Mouse (Mus musculus): ENCODE data around the gene Pax2.

The Pax2 gene

DNA sequence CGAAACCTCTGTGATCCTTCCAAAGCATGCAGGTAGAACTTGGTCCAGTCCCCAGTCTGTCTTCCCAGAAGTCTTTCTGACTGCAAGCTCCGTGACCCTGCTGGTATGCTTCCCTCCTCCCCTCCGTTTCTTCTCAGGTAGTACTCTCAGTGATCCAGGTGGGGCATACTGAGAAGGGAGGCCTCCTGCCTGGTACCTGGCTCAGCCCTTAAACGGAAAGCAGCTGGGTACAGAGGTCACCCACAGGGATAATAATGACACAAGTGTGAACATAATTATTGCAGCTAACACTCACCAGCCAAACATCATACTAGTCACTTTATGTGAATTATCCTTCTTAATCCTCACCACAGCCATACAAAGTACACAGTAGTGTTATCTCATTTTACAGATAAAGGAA lies 28.5 kb downstream of the Pax2 start:
- DNase-seq (ENCODE audit: low spot score): no peak

DNA sequence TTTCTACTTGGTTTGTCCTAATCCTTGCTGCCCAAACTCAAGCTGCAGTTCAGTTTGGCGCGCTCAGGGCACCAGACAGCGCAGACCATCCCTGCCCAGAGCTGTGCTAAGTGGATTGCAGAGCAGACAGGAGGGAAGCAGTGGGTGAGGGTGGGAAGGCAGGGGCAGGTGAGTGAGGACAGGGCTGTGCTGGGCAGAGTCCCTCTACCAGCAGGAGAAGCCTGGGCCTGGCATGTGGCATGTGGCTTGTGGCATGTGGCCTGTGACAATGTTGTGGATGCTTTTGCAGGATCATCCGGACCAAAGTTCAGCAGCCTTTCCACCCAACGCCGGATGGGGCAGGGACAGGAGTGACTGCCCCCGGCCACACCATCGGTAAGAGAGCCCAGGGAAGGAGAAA lies 32.6 kb downstream of the Pax2 start:
- no peak for DNase-seq (ENCODE audit: low spot score)

DNA sequence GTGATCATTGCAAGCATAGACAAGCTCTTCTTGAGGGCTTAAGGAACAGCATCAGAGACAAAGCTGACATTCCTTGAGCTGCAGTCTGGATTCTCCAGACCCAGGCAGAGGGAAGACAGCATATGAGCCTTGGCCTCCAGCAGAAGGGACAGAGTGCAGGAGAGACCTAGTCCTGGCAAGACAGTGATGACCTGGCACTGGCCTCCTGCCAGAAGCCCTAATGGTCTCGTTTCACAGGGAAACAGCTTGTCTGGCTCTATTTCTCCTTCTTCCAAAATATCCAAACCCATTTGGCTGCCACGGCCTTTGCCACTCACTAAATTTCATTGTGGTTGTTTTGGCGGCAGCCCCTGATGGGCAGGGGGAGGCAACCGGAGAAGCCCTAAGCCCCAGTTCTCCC lies 36.1 kb downstream of the Pax2 start:
- no peak for DNase-seq (ENCODE audit: low spot score)

DNA sequence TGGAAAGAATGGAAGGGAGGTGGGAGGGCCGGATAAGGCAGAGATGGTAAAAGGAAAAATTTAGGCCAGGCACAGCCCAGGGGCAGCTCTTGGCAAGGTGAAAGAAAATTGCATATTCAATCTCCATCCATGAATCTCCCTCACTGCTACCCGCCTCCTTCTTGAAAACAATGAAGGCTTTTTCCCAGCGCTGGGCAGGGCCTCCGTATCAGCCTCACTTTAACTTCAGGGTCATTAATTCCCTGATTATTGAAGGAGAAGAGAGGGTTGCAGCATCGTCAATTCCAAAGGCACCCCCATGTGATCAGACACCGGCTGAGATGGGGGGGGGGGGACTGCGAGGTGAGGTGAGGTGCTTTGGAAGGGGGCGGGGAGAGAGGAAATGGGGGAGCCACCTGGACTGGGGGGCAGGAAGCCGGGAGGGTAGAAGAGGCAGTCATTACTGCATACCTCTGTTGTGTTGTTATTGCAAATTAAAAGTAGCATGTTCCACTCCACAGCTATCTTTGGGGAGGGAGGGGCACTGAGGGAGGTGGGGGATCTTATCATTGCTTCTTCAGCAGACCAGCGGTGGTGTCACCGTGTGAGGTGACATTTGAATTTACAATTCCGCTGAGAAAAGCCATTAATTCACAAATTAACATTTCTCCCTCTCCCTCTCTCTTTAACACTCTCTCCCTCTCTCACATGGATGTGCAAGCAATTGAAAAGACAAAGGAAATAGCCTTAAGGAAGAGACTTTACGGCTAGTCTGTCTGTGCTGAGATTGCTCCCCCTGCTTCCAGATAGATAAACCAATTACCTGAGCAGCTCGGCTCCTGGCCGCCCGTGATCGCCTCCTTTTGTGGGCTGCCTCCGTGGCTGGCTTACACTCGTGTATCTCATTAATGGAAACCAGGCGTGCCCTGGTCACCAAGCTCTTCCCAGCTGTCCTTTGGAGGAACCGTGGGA lies 41.5 kb downstream of the Pax2 start:
- DNase-seq (ENCODE audit: low spot score): no peak

DNA sequence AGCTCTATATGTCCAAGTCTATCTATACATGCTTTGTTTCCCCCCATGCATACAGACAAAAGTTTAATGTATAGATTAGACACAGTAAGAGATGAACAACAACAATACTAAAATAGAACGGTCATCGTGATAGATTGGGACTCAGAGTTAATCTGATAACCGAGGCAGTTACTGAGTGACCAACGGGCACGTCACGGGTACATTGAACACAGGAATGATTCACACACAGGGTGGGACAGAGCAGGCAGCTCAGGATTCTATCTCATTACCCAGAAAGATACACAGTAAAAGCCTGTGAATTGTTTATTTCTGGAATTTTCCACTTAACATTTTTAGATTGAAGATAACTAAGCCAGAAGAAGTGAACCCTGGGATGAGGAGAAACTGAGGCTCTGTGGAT lies 42.9 kb downstream of the Pax2 start:
- no peak for DNase-seq (ENCODE audit: low spot score)

DNA sequence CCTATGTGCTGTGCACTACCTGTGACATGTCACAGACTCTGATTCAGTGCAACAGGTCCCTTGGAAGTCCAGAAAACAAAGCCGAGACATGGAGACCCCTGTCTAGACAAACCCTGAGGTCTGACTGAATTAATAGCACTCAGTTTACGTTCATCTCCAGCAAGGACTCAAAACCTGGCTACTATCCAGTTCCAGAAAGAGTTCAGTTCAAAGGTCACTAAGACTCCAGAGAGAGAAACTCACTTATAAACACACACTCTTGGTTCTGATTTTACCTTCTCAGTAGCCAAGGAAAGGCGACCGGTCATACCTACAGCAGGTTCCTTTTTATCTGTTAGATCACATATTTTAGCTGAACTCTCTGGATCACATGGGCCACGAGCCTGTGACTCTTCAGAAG lies 43.3 kb downstream of the Pax2 start:
- no peak for DNase-seq (ENCODE audit: low spot score)

DNA sequence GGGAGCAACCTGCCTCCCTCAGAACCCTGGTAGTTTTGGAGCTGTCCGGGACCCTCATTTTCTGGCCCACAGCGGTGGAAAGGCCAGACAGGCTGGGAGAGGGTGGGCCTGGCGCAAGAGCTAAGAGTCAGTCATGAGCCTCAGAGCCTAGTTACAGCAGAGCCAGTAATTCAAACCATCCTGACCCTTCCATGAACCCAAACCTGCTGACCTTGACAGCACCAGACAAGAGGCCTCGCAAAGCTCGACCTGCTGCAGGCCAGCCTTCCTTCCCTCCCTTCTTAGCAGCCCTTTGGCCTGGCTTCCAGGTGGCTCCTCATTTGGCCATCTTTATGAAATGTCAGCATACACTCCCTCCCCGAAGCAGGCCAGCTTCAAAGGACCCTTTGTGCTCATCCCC lies 44.5 kb downstream of the Pax2 start:
- DNase-seq (ENCODE audit: low spot score): no peak

DNA sequence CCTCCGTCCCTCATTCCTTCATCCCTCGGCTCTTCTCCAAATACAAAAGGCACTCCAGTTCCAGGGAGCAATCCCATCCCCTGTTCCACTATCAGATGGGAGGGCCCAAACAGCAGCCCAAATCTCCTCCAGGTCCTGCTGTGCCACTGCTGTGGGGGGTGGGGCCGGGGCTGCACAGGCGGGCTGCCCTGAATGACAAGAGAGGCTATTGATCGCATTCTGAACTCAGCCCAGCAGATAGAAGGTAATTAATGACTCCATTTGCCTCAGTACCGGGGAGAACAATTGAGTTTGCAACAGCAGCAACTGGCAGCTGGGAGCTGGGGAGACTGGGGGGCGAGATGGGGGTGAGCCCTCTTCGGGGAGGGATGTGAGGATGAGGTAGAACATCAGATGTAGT lies 52.9 kb downstream of the Pax2 start:
- DNase-seq (ENCODE audit: low spot score): no peak

DNA sequence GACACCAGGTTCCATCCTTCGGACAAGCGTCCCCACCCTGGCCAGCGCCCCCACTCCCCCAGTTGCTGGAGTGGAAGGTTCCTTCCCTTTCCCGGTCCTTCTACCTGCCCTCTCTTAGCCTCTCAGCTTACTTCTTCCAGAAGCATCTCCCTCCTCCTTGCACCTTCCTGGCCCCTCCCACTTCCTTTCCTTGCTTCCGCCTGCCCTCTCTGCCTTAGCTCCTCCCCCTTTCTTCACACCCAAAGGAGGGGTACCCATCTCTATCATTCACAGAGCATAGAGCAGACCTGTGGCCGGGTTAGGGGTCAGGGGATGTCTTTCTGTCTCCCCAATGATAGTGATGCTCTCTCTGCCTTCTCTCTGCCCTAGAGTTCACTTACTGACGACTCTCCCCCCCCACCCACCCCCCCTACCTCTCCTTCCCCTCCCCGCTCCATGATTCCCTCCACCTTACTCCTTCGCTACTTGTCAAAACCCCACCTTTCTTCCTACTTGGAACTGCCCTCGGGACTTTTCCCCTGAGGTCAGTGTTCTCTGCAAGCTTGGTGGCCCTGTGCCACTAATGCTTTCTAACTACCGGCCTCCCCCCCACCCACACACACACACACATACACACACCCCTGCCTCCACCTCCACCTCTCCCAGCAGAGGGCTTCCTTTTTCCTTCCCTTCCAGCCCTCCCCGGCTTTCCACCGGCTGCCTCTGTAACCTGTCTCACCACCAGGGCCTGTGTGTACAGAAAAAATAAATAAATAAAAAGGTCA lies 57.0 kb downstream of the Pax2 start:
- no peak for DNase-seq (ENCODE audit: low spot score)

DNA sequence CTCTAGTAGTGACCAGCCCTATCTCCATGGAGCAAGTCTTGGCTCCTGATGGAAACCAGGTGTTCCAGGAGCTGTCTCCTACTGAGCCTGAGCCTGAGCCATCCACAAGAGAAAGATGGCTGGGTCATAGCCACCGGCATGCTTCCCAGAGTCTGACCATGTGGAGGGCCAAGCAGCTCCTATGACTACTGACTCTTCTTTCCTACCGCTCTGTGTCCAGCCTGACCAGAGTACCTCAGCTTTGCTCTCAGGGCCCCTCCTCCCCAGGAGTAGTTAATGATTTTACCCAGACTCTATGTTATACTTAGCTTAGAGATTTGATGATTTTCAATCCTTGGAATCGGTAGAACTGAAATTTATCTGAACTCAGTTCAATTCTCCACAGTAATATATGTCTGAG lies 59.3 kb downstream of the Pax2 start:
- DNase-seq (ENCODE audit: low spot score): no peak

DNA sequence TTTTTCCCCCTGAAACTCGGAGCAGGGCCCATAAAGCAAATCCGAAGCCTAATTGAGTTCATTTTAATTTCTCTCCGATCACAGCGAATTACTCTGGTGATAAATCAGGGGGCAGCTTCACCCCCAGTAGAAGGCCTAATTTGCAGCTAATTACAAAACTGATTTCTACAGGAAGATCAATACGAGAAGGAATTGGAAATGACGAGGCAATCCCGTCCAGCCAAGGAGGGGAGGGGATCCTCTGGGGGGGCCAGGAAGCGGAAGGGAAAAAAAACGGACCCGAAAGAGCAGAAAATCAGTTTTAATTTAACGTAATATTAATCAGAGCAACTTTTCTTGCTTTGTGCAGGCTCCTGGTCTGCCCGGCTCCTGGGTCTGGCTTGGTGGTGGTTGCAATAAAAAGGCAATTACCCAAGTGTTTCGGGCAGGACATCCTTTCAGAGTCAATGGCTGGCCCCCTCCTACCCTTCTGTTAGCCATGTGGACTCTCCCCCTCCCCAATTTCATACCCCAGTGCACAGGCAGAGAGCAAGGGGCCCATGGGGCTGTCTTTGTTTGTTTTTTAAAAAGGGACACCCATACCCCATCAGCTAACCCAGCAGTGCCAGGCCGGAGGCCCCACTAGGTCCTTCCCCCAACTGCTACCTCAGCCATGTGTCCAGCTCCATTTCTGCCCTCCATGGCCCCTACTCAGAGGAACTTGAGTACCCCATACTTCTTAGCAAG lies 61.7 kb downstream of the Pax2 start:
- no peak for DNase-seq (ENCODE audit: low spot score)

DNA sequence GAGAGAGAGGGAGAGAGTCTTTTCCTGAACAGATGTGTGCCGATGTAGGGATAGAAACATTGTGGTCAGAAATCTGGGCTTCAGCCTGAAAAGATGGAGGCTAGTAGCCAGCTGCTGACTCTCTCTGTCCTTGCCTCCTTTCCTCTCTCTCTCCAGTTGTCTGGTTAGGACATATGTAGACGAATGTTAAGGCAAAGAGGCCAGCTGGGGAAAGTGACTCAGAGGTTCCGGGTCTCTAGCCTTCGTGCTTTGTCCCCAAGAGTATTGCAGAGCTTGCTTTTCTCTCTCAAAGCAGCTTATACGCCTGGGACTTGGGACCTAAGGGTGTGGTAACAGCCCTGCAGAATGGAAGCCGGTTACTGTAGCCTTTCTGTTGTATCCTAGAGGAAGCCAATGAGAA lies 62.8 kb downstream of the Pax2 start:
- no peak for DNase-seq (ENCODE audit: low spot score)

DNA sequence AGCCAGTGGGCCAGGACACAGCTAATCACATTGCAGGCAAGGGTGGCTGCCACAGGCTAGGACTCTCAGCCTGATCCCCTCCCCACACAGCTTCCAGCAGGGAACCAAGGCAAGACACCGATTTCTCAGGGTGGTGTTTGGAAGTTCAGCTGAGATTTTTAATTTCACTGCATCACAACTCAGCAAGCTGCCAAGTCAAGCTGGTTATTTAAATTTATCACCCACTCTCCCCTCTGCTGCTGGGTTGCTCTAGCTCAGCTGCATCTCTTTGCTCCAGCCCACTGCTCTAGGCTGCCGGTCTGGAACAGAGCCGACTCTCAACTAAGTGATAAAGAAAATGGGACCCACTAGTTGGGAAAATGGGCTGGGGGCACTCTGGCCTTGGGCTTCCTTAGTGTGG lies 65.7 kb downstream of the Pax2 start:
- DNase-seq (ENCODE audit: low spot score): no peak

DNA sequence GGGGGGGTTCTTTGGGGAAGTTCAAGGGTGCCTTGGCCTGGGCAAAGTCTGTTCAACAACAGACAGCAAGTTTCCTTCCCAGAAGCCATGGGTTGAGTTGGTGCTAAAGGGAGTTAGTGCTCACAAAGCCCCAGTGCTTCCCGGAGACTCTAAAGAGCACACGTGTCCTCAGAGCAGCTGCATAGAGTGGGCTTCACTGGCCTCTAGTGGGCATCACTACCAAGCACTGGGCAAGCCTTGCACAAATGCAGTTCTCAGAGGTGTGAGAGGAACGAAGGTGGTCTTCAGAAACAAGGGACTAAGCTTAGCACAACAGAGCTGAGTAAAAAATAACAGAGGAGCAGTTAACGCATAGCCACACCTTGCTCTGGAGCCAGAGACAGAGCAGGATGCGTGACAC lies 66.5 kb downstream of the Pax2 start:
- no peak for DNase-seq (ENCODE audit: low spot score)

DNA sequence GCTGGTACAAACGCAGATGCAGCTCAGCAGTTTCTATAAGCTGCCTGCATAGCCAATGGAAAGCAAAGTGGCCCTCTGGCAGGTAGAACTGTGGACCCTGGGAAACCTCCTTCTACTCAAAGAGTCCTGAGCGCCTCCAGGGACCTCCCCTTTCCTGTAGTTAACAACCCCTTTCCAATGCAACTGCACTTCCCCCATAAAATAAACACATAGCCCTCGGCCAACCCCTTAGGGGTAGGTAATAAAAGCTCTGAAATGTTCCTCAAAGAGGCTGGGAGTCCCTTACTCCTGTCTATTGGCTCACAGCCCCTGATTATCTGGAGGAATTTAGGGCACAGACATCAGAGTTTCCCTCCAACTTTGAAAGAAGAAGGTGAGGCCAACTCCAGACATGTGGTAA lies 67.8 kb downstream of the Pax2 start:
- no peak for DNase-seq (ENCODE audit: low spot score)

DNA sequence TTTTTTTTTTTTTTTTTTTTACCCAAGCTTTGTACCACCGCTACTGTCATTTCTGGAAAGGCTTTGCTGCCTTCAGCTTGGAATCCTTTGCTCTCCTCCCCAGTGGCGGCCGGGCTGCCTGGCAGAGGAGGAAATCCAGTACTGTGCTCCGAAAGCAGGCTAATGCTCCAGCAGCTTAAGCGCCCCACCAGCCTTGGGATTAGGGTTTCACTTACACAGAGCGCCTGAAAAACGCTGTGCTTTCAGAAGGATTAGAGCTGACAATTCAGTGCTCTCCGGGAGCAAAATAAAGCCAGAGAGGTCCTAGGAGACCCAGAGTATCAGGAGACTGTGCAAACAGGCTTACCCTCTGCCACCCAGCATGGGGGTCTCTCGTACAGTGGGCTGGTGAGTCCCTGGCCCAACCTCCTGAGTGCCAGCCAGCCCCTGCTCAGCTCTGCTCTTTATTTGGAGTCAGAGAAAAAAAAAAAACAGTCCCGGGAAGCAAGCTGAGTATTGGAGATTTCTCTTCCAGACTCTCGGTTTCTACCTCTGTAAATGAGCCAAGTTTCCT lies 69.4 kb downstream of the Pax2 start:
- no peak for DNase-seq (ENCODE audit: low spot score)

DNA sequence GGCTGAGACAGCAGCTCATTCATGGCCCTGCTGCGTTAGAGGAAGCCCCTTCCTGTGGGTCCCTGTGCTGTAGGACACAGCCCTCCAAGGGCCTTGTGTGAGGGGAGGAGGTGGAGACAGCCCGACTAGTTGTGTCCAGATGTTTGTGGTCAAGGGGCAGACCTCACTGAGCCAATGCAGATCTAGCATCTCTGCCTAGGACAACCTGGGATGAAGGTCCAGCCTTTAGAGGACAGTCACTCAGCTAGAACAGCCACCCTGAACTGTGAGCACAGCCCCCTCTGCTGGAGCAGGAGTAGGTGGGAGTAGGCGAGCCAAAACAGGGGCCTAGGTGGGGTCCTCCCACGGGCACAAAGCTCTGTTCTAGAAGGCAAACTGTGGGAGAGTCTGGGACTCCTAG lies 70.0 kb downstream of the Pax2 start:
- no peak for DNase-seq (ENCODE audit: low spot score)

DNA sequence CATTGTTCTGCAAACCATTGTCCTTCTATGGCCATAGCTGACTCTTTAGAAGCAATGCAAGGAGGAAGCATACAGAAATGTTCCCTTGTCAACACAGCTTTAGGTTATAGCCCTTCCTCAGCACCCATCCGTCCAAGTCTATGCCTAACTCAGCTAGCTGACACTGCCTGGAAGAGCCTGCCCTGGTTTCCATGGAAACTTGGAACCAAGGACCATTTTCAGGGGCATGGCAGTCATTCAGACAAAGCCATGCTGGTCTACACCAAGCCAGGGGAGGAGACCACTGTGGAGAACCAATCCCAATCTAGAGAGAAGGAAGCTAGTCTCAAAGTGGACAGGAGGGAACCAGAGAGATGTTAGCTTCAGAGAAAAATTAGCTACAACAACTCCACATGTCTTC lies 77.5 kb downstream of the Pax2 start:
- no peak for DNase-seq (ENCODE audit: low spot score)

DNA sequence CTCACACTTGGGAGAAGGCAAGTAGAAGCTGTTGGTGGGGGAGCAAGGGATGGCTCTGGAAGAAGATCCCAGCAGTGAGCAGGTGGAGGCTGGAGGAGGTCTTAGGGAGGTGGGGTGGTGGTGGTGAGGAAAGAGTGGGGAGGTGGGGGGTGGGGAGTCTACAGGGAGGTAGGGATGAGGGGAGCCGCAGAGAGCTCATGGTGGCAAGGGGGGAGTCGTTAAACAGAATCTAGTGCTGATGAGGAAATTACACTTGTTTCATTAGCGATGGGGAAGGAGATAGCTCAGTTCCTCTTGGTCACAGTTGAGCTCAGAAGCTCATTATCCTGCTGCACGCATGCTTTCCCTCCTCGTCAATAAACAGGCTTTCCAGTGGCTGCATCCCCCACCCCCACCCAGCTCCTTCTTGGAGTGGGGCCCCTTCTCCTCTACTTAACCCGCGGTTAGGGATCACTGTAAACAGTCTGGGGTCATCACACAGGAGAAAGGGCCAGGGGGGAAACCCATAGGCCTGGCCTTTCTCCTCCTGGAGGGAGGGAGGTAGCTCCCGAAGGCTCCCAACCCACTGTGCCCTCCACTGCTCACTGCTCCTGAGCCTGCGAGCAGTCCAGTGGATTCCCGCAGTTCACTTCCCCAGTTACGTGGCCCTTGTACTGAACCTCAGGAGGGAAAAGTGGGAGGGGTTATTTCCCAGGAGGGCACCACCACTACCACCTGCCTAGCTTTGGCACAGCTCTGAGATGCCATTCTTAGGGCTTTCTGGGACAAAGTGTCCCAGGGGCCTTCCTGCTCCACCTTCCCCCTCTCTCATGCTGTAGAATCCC lies 78.6 kb downstream of the Pax2 start:
- DNase-seq (ENCODE audit: low spot score): no peak

DNA sequence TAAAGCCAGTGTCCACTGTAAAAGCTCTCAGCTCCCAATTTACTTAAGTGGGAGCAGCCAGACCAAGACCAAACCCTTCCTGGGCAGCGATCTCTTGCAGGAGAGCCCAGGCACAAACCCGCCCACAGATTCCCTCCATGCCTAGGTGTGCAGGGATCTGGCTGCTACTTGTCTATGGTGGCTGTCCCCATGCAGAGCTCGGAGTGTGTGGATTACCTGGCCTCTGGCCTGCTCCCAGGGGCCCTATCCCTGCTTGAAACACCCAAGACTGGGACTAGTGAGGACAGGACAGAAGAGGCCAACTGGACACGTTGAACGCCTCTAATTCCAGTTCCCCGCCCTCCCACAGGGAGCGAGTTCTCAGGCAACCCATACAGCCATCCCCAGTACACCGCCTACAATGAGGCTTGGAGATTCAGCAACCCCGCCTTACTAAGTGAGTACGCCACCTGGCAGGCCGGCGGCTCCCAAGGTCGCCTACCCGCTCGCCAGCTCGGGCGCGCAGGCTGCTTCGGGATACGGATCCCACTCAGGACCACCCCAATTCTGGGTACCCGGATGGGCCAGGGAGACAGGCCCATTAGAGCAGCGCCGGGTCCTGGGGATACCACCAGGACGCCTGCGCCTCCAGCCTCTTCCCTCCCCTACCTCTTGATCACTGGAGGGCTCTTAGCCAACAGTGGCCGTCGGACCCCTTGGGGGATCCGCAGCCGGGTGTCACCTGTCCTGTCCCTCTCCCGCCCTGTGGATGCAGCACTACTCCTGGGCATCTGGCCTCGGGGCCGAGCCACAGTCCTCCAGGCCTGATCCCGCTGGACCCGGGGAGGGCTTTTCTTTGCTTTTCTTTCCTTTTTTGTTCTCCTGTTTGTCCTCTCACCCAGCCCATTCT lies 79.4 kb downstream of the Pax2 start:
- no peak for DNase-seq (ENCODE audit: low spot score)
